Mouse (Mus musculus): Measurements from ENCODE around the gene Anxa8. TPM values are rescaled to one million over a fixed set of nuclear protein-coding genes. Genes with fewer than 3 reads are reported as not detected.

The Anxa8 gene
- total RNA-seq, 2 experiments from 2014 or later, result 0.15 TPM; not detected in 1

DNA sequence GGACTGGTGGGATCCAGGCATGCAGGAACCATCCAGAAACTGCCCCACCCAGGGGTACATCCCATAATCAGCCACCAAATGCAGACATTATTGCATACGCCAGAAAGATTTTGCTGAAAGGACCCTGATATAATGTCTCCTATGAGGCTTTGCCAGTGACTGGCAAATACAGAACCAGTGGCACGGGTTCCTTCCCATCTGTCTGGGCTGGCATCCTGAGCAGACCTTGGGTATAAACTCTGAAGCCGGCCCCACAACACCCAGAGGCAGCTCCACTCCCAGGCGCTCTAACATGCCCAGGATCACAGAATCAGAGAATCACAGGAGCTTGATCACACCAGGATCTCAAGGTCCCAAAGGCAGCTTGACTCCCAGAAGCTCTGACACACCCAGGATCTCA, 28.5 kb downstream of the Anxa8 start:
- DNase-seq (ENCODE audit: extremely low spot score in 1 of 2, low spot score in 1 of 2), result no peak

DNA sequence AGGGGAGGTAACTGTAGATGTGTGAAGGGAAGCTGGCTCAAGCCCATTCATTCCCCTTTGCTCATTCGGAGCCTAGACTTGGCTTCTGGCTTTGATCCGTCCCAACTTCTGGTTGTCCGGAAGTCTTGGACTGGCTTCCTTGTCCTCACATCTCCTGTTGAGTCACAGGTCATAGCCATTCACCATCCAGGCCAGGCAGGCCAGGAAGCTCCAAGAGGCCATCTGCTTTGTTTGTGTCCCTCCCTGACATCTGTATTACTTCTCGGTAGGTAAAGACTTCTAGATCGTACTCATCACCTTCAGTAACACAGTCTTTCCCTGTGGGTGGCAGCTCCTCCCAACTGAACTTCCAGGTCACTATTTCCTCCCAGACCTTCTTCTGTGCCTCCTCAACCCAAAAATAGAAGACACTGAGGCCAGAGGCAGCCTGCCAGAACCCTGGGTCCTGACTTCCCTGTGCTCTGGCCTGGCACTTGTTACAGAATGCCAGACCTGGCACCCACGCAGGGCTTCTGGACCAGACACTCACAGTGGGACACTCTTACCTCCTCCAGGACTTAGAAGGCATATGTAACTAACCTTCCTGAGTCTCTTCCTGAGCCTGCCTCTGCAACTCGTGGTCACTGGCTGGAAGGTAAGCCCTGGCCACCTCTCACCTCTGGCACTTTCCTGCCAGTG, 33.4 kb downstream of the Anxa8 start:
- no peak for DNase-seq (ENCODE audit: extremely low spot score in 1 of 2, low spot score in 1 of 2)

DNA sequence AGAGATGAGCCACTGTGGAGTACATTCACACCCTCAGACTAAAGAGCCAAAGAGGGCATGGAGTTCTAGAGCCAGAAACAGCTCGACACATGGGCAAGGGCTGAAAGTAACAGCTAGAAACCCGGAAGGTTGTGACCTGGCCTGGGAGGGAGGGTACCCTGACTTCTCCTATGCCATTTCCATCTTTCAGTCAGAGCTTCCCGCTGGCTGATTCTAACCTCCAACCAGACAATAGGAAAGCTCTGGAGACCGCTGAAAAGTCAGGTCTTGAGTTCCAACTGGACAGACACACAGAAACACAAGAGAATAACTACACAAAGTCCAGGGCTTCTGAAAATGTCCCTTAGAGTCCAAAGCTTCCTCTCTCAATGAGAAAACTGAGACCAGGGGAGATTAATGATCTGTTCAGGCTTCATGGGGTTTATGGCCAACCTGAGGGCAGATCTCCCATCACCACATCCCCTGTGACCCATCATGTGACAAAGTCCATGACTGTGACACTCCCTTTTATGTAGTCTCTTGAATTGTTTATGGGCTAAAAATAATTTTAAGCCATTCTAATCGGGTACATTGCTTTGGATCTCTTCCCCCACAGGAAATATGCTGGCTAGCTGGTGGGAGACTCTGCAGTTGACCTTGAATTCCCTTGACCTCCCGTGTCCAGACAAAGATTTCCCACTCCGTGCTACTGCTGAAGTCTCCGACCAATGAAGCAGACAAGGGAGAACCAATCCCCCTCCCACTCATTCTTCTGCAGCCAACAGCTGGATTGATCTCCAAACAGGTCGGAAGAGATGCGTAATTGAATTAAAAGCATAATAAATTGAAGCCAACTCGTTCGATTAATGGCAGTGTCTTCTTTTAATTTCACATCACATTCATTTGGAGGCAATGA, 34.5 kb downstream of the Anxa8 start:
- DNase-seq (ENCODE audit: extremely low spot score in 1 of 2, low spot score in 1 of 2), result no peak

DNA sequence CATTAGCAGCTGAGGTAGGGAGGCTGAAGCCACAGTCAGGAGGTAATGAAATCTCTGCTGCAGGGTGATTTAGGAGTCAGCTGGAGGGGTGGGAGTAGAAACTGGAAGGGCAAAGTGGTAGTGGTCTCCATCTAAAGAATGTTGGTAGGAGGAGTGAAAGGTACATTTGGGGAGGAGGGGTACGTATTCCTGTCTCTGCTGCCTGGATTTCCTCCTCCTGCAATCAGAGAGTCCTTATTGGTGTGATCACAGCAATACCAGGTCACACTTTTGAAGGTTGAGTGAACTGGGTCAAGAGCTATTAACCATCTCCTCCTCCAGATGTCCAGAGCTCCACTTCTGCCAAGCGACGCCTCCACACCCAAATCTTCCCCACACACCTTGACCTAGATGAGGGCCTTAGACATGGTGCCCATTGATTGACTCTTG, 35.2 kb downstream of the Anxa8 start:
- DNase-seq (ENCODE audit: extremely low spot score in 1 of 2, low spot score in 1 of 2), result no peak

DNA sequence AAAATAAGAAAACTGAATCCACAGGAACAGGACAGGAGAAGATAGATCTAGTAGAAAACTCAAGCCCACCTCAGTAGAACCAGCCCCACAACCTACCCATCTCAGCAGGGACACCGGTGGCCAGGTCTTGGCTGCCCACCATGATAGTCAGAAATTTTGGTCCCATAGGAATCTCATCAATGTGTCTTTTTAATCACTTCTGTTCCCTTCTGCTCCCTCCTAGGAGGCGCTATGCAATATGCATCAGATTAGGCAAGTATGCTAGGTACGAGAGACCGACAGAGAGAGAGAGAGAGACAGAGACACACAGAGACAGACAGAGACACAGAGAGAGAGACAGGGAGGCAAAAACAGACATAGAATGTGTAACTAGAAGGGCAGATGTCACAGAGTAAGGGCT, 35.9 kb downstream of the Anxa8 start:
- no peak for DNase-seq (ENCODE audit: extremely low spot score in 1 of 2, low spot score in 1 of 2)

DNA sequence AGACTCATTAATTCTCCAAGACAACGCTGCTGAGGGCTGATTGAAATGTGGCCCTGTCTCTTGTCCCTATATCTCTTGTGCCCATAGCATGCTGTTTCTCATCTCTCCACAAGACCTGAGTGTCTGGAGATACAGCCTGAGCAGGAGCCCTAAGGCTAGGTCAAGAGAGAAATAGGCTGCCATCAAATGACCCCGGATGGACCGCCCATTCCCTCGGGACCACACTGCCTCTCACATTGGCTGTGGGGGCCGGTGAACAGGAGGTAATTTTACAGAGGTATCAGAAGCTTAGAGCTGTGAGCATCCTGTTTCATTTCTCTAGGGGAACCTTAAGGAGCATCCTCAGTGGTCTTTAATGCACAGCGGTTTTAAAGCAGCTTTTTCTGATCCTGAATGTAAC, 45.4 kb downstream of the Anxa8 start:
- no peak for DNase-seq (ENCODE audit: extremely low spot score in 1 of 2, low spot score in 1 of 2)

DNA sequence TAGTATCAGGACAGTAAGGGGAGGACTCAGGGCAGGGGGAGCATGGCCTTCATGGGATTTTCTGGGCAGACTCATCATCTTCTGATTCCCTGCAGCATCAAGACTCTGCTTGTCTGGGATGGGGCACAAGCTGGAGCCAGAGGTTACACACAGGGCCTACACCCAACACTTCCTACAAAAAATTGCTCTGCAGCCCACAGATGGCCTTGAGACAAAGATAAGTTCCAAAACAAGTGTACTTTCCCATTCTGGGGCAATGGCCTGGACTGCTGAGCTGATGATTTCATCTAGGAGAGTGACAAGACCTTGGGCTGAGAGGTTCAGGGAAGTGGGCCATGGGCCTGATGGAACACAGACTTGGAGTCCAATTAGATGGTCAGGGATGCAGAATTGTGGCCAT, 49.6 kb downstream of the Anxa8 start:
- DNase-seq (ENCODE audit: extremely low spot score in 1 of 2, low spot score in 1 of 2), result no peak

DNA sequence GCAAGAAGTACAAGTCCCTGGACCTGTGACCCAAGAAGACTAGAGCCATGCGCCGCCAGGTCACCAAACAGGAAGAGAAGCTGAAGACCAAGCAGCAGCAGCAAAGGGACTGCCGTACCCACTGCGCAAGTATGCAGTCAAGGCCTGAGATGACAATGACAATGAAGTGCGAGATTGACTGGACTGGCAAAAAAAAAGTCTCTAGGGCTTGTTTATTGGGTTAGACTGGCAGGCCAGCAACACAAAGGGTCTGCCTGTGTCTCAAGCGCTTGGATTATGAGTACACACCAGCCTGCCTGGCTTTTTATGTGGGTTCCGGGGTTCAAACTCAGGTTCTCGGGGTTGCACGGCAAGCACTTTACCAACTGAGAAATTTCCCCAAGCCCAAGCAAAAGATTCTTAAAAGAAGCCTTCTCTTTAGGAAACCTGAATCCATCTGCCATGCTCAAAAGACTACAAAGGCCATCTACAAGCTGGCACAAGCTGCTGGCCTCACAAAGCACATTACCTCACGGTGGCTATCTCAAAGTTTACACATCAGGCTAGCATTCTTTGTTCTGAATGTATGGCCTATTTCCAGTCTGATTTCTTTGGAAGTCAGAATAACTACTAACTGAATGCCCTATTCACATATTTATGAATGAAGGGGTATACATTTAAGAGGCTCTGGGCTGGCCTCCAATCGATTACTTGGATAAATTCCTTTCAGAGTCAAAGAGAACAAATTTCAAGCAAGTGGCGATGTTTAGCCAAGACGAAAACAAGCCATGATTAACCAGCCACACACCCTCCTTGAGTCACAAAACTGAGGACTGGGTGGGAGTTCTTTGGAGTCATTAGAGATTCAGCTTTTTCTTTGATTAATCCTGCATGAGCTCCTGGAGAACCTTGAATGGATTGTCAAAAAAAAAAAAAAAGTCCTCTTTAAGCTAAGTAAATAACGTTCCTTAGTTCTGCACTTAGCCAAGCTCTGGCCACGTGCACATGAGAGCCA, 54.2 kb downstream of the Anxa8 start:
- no peak for DNase-seq (ENCODE audit: extremely low spot score in 1 of 2, low spot score in 1 of 2)

DNA sequence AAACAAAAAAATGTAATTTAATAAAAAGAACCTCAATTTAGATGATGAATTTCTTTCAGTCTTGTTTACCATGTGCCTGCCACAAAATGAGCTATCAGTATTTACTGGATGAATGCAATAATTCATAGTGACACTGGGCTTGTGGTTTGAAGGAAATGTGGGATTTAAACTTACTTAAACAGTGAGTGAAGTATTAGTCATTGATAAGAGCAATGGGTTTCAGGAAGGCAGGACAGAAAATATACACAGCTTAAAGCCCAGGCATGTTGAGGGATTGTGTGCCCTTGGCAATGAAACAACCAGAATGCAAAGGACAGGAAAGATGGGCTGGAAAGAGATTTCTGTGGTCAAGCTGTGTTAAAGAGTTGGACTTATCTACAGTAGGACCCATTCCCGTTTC, 56.5 kb downstream of the Anxa8 start:
- no peak for DNase-seq (ENCODE audit: extremely low spot score in 1 of 2, low spot score in 1 of 2)

DNA sequence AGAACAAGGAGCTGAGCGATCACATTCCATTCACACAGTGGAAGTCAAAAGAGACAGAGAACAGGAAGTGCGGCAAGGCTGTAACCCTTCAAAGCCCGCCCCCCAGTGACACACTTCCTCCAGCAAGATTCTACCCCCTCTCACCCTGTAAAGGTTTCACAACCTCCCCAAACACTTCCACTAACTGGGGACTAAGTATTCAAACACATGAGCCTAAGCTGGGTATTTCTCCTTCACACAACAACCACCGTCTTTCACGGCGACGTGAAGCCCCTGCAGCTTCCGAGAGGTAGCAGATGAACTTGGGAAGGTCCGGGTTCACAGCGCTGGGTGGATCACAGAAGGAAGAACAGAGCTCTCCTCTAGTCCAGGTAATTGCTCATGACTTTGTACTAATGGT, 57.1 kb downstream of the Anxa8 start:
- no peak for DNase-seq (ENCODE audit: extremely low spot score in 1 of 2, low spot score in 1 of 2)

Other genes starting within 250 kb of the Anxa8 start
- 1 to 10 TPM; 6.9 to 7.0 TPM for gene Gdf10, start 162.4 kb upstream of the Anxa8 start, total RNA-seq (2021)
- not detected for gene Gdf2, start 144.9 kb upstream of the Anxa8 start, total RNA-seq (2021)
- not detected for gene Rbp3, start 132.0 kb upstream of the Anxa8 start, total RNA-seq (2021)
- 1 to 10 TPM; 6.6 to 7.3 TPM for gene Zfp488, start 107.2 kb upstream of the Anxa8 start, total RNA-seq (2021)
- not detected for gene Gm30083, start 70.8 kb upstream of the Anxa8 start, total RNA-seq (2021)
- gene Gm5460, start 69.2 kb upstream of the Anxa8 start, total RNA-seq (2021), result not detected
- not detected for gene Antxrl, start 33.3 kb upstream of the Anxa8 start, total RNA-seq (2021)
- gene A630023A22Rik, start 16.8 kb downstream of the Anxa8 start, total RNA-seq (2021), result not detected
- not detected for gene Npy4r, start 66.5 kb downstream of the Anxa8 start, total RNA-seq (2021)
- 1 to 10 TPM; 1.6 to 2.8 TPM for gene Gprin2, start 115.7 kb downstream of the Anxa8 start, total RNA-seq (2021)
- gene Syt15, start 133.6 kb downstream of the Anxa8 start, total RNA-seq (2021), result 1 to 10 TPM in 1 of 2 experiments, under 1 TPM in 1; 0.49 to 1.5 TPM
- 10 to 100 TPM; 14.1 to 15.5 TPM for gene Shld2, start 224.5 kb downstream of the Anxa8 start, total RNA-seq (2021)
- gene Glud1, start 224.7 kb downstream of the Anxa8 start, total RNA-seq (2021), result 100 to 1,000 TPM; 288 to 343 TPM

All from layer of hippocampus, postnatal 25 days (tissue).